Mouse (Mus musculus) CH12.LX (cell line): Measurements from ENCODE around the gene Zfp617. TPM values are rescaled to one million over a fixed set of nuclear protein-coding genes. Genes with fewer than 3 reads are reported as not detected.
"Not testable (repeated sequence)": the region's sequence is repeated elsewhere in the genome, so short reads cannot be mapped to it uniquely, and the experiment has no call there.

Source experiments
- DNase-seq: peaks from one replicate; pipeline ENCODE4 v3.0.0-alpha.2; 2013; ENCODE audit errors: extremely low read depth
- H3K27ac ChIP-seq: 2 replicates; pipeline ENCODE4 v1.5.1; 2012; ENCODE audit warnings: low read depth, mild to moderate bottlenecking, control low read depth, moderate library complexity; ENCODE audit not compliant: insufficient read depth
- H3K27me3 ChIP-seq: replicated peaks from 2 replicates; pipeline ENCODE3; 2012; ENCODE audit warnings: inconsistent platforms
- H3K36me3 ChIP-seq, 2 experiments: replicated peaks in 1 of 2; 2 replicates each; pipeline versions ENCODE3 to v1.6.1; 2012; ENCODE audit warnings: inconsistent platforms in 1 of 2, low read length in 1 of 2, mild to moderate bottlenecking in 1 of 2, mixed read lengths in 1 of 2, moderate library complexity in 1 of 2; ENCODE audit not compliant: control insufficient read depth in 1 of 2, insufficient read depth in 1 of 2
- H3K4me1 ChIP-seq, 2 experiments: 2 replicates each; pipeline ENCODE4 v1.6.1; 2012; ENCODE audit warnings: inconsistent platforms in 1 of 2, moderate library complexity in 1 of 2; ENCODE audit not compliant: insufficient read depth in 2 of 2, control insufficient read depth in 1 of 2
- H3K4me2 ChIP-seq: 2 replicates; pipeline ENCODE4 v1.6.1; 2012; ENCODE audit warnings: low read depth, mild to moderate bottlenecking, control low read depth; ENCODE audit not compliant: poor library complexity, insufficient read depth, severe bottlenecking
- H3K4me3 ChIP-seq, 3 experiments: fragments of 150-350 bp in 1 of 3; sonication (generic) in 1 of 3; replicated peaks in 1 of 3; 2 replicates each; pipeline versions ENCODE3 to v1.5.1; 2011 to 2012; ENCODE audit warnings: low read depth in 2 of 3, low read length in 2 of 3, mild to moderate bottlenecking in 2 of 3, moderate library complexity in 2 of 3, control low read depth in 1 of 3, improper control_type of control experiment in 1 of 3, inconsistent platforms in 1 of 3, mixed read lengths in 1 of 3; ENCODE audit not compliant: poor library complexity in 1 of 3
- H3K79me2 ChIP-seq: replicated peaks from 2 replicates; pipeline ENCODE4 v1.6.1; 2012; ENCODE audit warnings: mild to moderate bottlenecking, moderate library complexity; ENCODE audit not compliant: control insufficient read depth, poor library complexity, insufficient read depth, severe bottlenecking; ENCODE audit errors: extremely low read depth
- H3K9ac ChIP-seq: 2 replicates; pipeline ENCODE4 v1.6.1; 2012; ENCODE audit warnings: low read depth, mild to moderate bottlenecking, control low read depth, moderate library complexity; ENCODE audit not compliant: insufficient read depth
- H3K9me3 ChIP-seq: replicated peaks from 2 replicates; pipeline ENCODE3; 2012; ENCODE audit warnings: low read length, inconsistent platforms, mixed read lengths
- CHD2 ChIP-seq: IDR thresholded peaks from 2 replicates; pipeline ENCODE4 v1.6.1; 2011; ENCODE audit warnings: low read length, improper control_type of control experiment
- CTCF ChIP-seq, 2 experiments: IDR thresholded peaks in 1 of 2; conservative IDR thresholded peaks in 1 of 2; 2 replicates each; pipeline ENCODE4 v1.5.1; 2011 to 2012; ENCODE audit warnings: low read depth in 2 of 2, low read length in 2 of 2, improper control_type of control experiment in 1 of 2, inconsistent platforms in 1 of 2, mild to moderate bottlenecking in 1 of 2, moderate library complexity in 1 of 2
- ETS1 ChIP-seq: conservative IDR thresholded peaks from 2 replicates; pipeline ENCODE4 v1.6.1; 2012; ENCODE audit warnings: low read depth, mild to moderate bottlenecking, inconsistent platforms, low read length, improper control_type of control experiment, moderate library complexity
- GABPA ChIP-seq: IDR thresholded peaks from 2 replicates; pipeline ENCODE4 v1.6.1; 2012; ENCODE audit warnings: low read depth, low read length, improper control_type of control experiment, inconsistent platforms; ENCODE audit not compliant: insufficient replicate concordance
- HCFC1 ChIP-seq: IDR thresholded peaks from 2 replicates; pipeline ENCODE4 v1.6.1; 2012; ENCODE audit warnings: low read depth, mild to moderate bottlenecking, inconsistent platforms, low read length, improper control_type of control experiment
- JUN ChIP-seq: IDR thresholded peaks from 2 replicates; pipeline ENCODE4 v1.6.1; 2011; ENCODE audit warnings: low read depth, mild to moderate bottlenecking, low read length, improper control_type of control experiment, moderate library complexity; ENCODE audit not compliant: insufficient read depth
- JUND ChIP-seq: conservative IDR thresholded peaks from 2 replicates; pipeline ENCODE4 v1.6.1; 2011; ENCODE audit warnings: low read depth, low read length, improper control_type of control experiment
- KAT2A ChIP-seq: IDR thresholded peaks from 2 replicates; pipeline ENCODE4 v1.6.1; 2012; ENCODE audit warnings: low read length, improper control_type of control experiment, inconsistent platforms; ENCODE audit not compliant: insufficient replicate concordance
- MAFK ChIP-seq: IDR thresholded peaks from 2 replicates; pipeline ENCODE4 v1.6.1; 2011; ENCODE audit warnings: low read length, improper control_type of control experiment; ENCODE audit not compliant: insufficient replicate concordance
- MAZ ChIP-seq: IDR thresholded peaks from 2 replicates; pipeline ENCODE4 v1.6.1; 2012; ENCODE audit warnings: low read depth, mild to moderate bottlenecking, inconsistent platforms, low read length, improper control_type of control experiment, moderate library complexity
- MEF2A ChIP-seq: IDR thresholded peaks from 2 replicates; pipeline ENCODE4 v1.6.1; 2014; ENCODE audit warnings: low read depth, mild to moderate bottlenecking, inconsistent platforms, low read length, improper control_type of control experiment, borderline replicate concordance
- MXI1 ChIP-seq: IDR thresholded peaks from 2 replicates; pipeline ENCODE4 v1.6.1; 2011; ENCODE audit warnings: mild to moderate bottlenecking, low read depth, low read length, improper control_type of control experiment
- MYC ChIP-seq: IDR thresholded peaks from 2 replicates; pipeline ENCODE4 v1.6.1; 2011; ENCODE audit warnings: low read depth, mild to moderate bottlenecking, improper control_type of control experiment, low read length
- POLR2A ChIP-seq: IDR thresholded peaks from 2 replicates; pipeline ENCODE4 v1.6.1; 2011; ENCODE audit warnings: low read depth, mild to moderate bottlenecking, improper control_type of control experiment, low read length
- POLR2AphosphoS2 ChIP-seq: IDR thresholded peaks from 2 replicates; pipeline ENCODE4 v1.6.1; 2011; ENCODE audit warnings: low read depth, low read length, improper control_type of control experiment
- RAD21 ChIP-seq: IDR thresholded peaks from 2 replicates; pipeline ENCODE4 v1.6.1; 2011; ENCODE audit warnings: low read depth, mild to moderate bottlenecking, low read length, improper control_type of control experiment, moderate library complexity
- RCOR1 ChIP-seq: conservative IDR thresholded peaks from 2 replicates; pipeline ENCODE4 v1.6.1; 2012; ENCODE audit warnings: low read depth, mild to moderate bottlenecking, inconsistent platforms, low read length, improper control_type of control experiment
- TBP ChIP-seq: conservative IDR thresholded peaks from 2 replicates; pipeline ENCODE4 v1.6.1; 2011; ENCODE audit warnings: low read depth, low read length, improper control_type of control experiment
- TCF12 ChIP-seq: IDR thresholded peaks from 2 replicates; pipeline ENCODE4 v1.6.1; 2014; ENCODE audit warnings: low read depth, mild to moderate bottlenecking, inconsistent platforms, low read length, improper control_type of control experiment
- UBTF ChIP-seq: IDR thresholded peaks from 2 replicates; pipeline ENCODE4 v1.6.1; 2012; ENCODE audit warnings: low read depth, mild to moderate bottlenecking, inconsistent platforms, low read length, improper control_type of control experiment, moderate library complexity
- USF1 ChIP-seq: IDR thresholded peaks from 2 replicates; pipeline ENCODE4 v1.6.1; 2014; ENCODE audit warnings: low read depth, mild to moderate bottlenecking, inconsistent platforms, low read length, improper control_type of control experiment
- USF2 ChIP-seq: conservative IDR thresholded peaks from 2 replicates; pipeline ENCODE4 v1.6.1; 2011; ENCODE audit warnings: low read depth, low read length, improper control_type of control experiment
- ZC3H11A ChIP-seq: IDR thresholded peaks from 2 replicates; pipeline ENCODE4 v1.6.1; 2012; ENCODE audit warnings: low read depth, mild to moderate bottlenecking, inconsistent platforms, low read length, improper control_type of control experiment
- ZKSCAN1 ChIP-seq: IDR thresholded peaks from 2 replicates; pipeline ENCODE4 v1.6.1; 2012; ENCODE audit warnings: low read depth, inconsistent platforms, low read length, improper control_type of control experiment, borderline replicate concordance
- ZMIZ1 ChIP-seq: IDR thresholded peaks from 2 replicates; pipeline ENCODE4 v1.6.1; 2012; ENCODE audit warnings: low read depth, mild to moderate bottlenecking, inconsistent platforms, low read length, improper control_type of control experiment
- dilution Hi-C: fragments of 300-500 bp; cut with MboI; formaldehyde crosslinking; loops from 2 replicates; pipeline ENCODE4 v1.14.3; 2020; ENCODE audit warnings: low sequenced_read_pairs; ENCODE audit not compliant: extremely low pct_unique_long_range_greater_than_20kb, extremely low pct_ligation_motif_present
- in situ Hi-C: fragments of 300-500 bp; cut with MboI; formaldehyde crosslinking; loops from 3 replicates; pipeline ENCODE4 v1.14.3; 2019; ENCODE audit warnings: low sequenced_read_pairs, low pct_ligation_motif_present, low pct_unique_long_range_greater_than_20kb, mixed read lengths
- polyA plus RNA-seq: library from polyadenylated mRNA; unstranded; fragments of >175 nt; gene quantifications from 2 replicates; pipeline ENCODE4 v1.2.1, GENCODE M21; 2012; ENCODE audit warnings: low read depth; ENCODE audit not compliant: insufficient read length
- total RNA-seq, 2 experiments: library from RNA; depleted of rRNA; stranded (reverse); fragments of 300-350 nt in 1 of 2; fragments of >200 nt in 1 of 2; gene quantifications; 2 replicates each; pipeline ENCODE4 v1.2.3; 2012 to 2014

Gene Zfp617
- total and polyA plus RNA-seq, 3 experiments = 8.6 to 24.9 (median 9.5) TPM

GRCm38 (mm10) chr8:71861551-71861950, 46.9 kb upstream of the Zfp617 start:
- H3K4me2 ChIP-seq, H3K9ac ChIP-seq, H3K4me1 ChIP-seq, H3K4me3 ChIP-seq, H3K36me3 ChIP-seq, dilution Hi-C loops, in situ Hi-C loops, H3K27me3 ChIP-seq, H3K27ac ChIP-seq, DNase-seq, H3K9me3 ChIP-seq, H3K79me2 ChIP-seq: not testable (repeated sequence)

GRCm38 (mm10) chr8:71862038-71862437, 46.4 kb upstream of the Zfp617 start:
- in situ Hi-C loops, H3K79me2 ChIP-seq, dilution Hi-C loops, H3K36me3 ChIP-seq, DNase-seq, H3K27ac ChIP-seq, H3K4me1 ChIP-seq, H3K27me3 ChIP-seq, H3K4me3 ChIP-seq, H3K9ac ChIP-seq, H3K4me2 ChIP-seq, H3K9me3 ChIP-seq: not testable (repeated sequence)

- Histone ChIP-seq H3K9me3 (peaks cover 13% of the 10 kb centered on the region), H3K27ac (no peak within 1 kb of the TSS)
- in situ Hi-C loops = no loop called here
- no peak for TF ChIP-seq JUND
- TF ChIP-seq KAT2A = no peak
- no peak for TF ChIP-seq ETS1
- no peak for TF ChIP-seq POLR2AphosphoS2
- TF ChIP-seq HCFC1 = peak; percentile 60
- no peak for TF ChIP-seq JUN
- no peak for TF ChIP-seq UBTF
- no peak for TF ChIP-seq MAFK
- no peak for TF ChIP-seq MAZ
- TF ChIP-seq RCOR1 = no peak
- TF ChIP-seq ZMIZ1 = 0 out of 2 replicates have a peak, but pooled peaks have one; percentile 25
- no peak for TF ChIP-seq CTCF (conservative IDR thresholded peaks at IDR 0.05 in 1 of 2, IDR thresholded peaks at IDR 0.05 in 1 of 2; ENCODE audit: low read depth in 2 of 2, low read length in 2 of 2)
- no peak for TF ChIP-seq CHD2
- TF ChIP-seq GABPA = no peak
- no peak for TF ChIP-seq RAD21
- no peak for TF ChIP-seq USF2
- TF ChIP-seq TBP = no peak
- TF ChIP-seq MYC = no peak; the same call in 1 of the 2 replicates
- TF ChIP-seq ZKSCAN1 = no peak
- TF ChIP-seq ZC3H11A = no peak
- peak; percentile 53 for TF ChIP-seq POLR2A
- TF ChIP-seq MEF2A = no peak
- TF ChIP-seq TCF12 = peak; percentile 43; the same call in 1 of the 2 replicates
- TF ChIP-seq USF1 = peak; percentile 24; the same call in 1 of the 2 replicates
- TF ChIP-seq MXI1 = peak; percentile 34; the same call in 1 of the 2 replicates
Observed at GRCm38 (mm10) chr8:71881618-71882274, 26.7 kb upstream of the Zfp617 start, which contains the start of gene Zfp709. Gene Zfp709, plus strand, starts transcription at chr8:71882019.

More at GRCm38 (mm10) chr8:71881618-71882274, 26.7 kb upstream of the Zfp617 start, which contains the start of gene Zfp709:
- dilution Hi-C loops = no loop called here
- Histone ChIP-seq H3K4me2 (peak within 1 kb of the TSS; percentile 33), H3K27me3 (no peaks in the 10 kb centered on the region), H3K4me3 (peak within 1 kb of the TSS; percentile 66 to 77 (median 69)), H3K79me2 (0 out of 2 replicates have a peak, but pooled peaks cover 2% of the 10 kb centered on the region), H3K4me1 (0 out of 4 replicates have a peak, but pooled peaks cover 0 to 2% of the 10 kb centered on the region in 2 experiments), H3K9ac (peak within 1 kb of the TSS; percentile 91), H3K36me3 (peaks cover 11 to 18% of the 10 kb centered on the region in 2 experiments)
- DNase-seq = peak; percentile 42
